Mouse (Mus musculus): ENCODE measurements at regions not wholly inside any gene's neighbourhood (a gene's known extent, or its start where the extent isn't known, plus 50 kb on each side); places are given as distances from the start of the nearest gene placed in this dataset.

DNA sequence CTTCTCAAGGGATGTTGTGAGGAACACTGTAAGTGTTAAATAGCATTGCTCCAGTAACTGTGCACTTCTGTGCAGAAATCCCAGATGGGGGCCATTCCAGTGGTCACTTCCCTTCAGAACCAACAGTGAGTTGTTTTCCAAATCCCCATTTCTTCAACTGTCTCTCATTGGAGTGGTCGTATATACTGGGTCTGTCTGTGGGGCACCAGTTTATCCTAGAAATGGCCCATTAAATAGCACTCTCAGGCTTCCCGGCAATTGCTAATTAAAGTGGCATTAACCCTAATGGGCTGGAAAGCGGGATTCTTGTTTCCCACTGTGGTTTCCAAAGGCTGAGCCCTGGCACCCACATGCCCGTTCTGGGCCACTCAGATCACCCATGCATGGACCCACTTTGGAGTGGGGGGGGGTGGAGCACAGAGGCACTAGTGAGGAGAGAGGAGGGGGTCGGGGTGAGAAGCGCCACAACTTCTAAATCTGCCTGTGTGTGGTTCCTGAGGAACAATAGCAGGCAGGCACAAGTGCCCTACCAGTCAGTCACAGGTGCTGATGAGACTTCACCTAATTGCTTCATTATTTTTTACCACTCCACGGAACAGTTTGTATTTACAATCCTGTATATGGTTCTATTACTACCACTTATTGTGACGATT, 78.1 kb downstream of the Fam204a start:
- no peak for DNase-seq

DNA sequence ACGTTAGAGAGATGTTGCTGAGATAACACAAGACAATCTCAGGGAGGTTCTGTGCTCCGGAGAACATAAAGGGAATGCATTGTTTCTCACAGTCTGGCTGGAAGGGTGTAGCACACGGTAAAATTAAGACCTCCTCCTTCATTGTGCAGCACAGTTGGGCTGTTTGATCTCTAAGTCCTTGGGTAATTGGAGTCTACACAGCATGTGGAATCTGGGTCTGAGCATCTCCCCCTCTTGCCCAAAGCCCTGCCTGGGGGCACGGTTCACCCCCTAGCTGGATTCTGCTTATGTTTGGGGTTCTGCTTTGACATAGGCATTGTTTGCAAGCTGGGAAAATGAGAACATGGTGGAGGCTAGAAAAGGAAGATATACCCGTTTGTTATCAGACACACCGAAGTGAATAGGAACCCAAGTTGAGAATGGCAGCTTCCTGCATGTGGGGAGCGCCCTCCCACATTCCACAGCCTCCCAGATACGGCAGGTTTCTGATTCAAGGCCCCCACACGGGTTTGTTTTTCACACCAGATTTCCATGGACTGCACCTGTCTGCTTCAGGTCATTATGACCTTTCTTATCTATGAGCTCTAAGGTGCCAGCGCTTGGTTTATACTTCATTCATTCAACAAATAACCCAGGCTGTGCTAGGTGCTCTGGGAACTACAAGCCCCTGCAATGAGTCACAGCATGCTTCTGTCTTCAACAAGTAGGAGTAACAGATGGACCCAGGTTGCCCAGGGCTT, 79.9 kb downstream of the Fam204a start:
- DNase-seq, result no peak

DNA sequence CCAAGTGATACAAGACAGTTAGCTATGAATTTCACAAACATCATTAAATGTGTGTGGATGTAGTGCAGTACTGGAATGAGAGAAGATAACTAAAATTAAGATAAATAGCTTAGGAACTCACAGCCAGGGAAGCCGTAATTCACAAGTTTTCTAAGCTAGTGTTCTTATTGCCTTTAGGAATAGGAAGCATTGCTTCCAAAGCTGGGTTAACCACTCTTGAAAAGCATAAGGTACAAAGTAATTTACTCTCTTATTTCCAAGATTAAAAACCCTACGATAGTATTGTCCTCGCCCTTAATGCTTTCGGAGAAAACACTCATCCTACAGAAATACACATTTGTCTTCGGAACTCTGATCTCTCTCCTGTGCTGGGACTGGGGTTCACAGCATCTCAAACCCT, 81.3 kb downstream of the Fam204a start:
- no peak for DNase-seq

DNA sequence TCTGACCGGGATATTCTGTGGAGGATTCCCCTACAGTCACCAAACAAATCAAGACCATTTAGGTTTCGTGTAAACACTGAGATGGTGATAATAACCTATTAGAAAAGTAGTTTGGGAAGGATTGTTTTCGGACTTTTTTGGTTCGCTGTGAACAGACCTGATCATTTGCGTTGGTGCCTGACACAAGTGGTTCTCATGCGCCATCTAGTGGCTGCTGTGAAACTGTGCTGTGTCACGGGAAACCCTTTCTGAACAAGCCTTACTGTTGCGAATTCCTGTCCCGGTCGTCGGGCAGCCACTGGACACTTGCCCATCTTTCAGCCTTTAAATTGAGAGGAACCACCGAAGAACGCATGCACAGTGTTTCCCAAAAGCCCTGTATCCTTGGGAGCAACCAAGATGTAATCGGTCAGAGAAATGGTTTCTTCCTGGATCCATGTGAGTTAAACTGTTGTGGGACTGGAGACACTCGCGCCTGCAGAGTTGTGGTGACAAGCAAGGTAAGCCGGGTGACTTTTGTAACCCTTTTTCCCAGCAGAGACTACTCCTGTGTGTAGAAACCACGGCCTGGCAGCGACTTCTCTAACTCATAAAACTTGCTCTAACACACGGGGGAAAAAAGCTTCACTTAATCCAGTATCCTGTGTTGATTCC, 82.0 kb downstream of the Fam204a start:
- peak; percentile 73 for DNase-seq

DNA sequence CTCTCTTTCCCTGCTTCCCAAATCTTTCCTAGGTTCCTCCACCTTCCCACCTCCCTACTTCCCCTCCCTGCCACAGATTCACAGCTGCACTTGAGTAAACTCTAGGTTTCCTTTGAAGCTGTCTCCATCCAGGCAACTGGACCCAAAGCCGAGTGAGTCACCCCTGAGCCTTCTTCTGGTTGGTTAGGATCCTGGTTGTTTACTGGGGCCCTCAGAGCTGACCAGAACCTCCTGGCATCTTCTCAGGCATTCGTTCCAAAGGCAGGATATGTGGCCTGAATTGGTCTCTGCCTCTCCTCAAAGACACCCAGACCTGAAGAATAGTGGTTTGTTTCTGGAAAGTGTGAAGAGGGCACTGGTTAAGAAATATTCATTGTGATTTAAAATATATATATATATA, 87.6 kb downstream of the Fam204a start:
- DNase-seq, result no peak

DNA sequence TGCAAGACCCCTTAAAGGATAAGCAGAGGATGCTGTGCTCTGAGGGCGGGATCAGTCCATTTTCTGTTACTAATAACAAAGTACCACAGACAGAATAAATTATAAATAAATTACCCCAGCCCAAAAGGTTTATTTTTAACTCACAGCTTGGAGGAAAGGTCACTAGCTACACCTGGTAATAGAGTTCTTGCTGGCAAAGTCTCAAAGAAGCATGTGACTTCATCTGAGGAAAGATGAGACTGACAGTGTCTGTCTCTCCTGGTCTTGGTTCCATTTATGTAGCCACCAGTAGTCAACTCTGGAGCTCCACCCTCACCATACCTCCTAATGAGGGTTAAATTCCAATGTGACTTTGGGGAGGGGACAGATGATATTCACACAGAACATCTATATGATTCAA, 90.0 kb downstream of the Fam204a start:
- DNase-seq, result no peak

DNA sequence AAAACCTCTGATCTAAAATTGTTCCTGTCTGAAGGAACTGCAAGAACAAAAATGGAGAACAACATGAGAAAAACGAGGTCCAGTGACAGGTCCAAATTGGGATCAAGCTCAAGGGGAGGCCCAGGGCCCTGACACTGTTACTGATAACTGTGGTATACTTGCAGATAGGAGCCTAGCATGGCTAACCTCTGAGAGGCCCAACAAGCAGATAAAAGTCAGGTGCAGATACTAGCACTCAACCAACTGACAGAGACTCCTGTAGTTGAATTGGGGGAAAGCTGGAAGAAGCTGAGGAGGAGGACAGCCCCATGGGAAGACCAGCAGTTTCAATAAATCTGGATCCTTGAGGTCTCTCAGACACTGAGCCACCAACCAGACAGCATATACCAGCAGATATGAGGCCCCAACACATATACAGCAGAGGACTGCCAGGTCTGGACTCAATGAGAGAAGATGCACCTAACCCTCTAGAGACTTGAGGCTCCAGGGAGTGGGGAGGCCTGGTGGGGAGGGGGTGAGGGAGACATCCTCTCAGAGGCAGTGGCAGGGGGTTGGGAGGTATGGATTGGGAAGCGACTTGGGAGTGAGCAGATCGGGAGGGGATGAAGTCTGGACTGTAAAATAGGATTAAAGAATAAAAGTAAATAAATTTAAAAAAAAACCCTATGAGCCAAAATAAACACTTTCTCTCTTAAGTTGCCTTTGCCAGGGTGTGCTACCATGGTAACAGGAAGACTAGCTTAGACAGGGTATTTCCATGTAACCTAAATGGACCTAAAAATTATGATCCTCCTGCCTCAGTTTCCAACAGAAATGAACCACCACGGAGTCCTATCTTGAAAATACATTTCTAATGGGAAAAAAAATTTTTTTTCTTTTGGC, 91.8 kb downstream of the Fam204a start:
- no peak for DNase-seq

DNA sequence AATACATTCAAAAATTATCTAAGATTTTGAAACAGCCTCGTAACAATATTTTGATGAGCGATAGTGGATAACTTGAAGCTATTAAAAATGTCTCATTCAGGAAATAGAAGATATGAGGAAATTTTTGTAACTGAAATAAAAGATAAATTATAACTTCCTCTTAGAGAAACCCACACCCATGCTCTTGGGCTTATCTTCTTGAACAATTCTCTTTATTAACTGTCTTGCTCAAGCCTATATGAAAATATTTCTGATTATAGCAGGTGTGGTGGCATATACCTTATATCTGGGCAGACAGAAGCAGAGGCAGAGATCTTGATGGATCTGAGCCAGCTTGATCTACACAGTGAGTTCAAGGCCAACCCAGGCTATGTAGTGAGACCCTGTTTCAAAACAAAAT, 96.9 kb downstream of the Fam204a start:
- no peak for DNase-seq

DNA sequence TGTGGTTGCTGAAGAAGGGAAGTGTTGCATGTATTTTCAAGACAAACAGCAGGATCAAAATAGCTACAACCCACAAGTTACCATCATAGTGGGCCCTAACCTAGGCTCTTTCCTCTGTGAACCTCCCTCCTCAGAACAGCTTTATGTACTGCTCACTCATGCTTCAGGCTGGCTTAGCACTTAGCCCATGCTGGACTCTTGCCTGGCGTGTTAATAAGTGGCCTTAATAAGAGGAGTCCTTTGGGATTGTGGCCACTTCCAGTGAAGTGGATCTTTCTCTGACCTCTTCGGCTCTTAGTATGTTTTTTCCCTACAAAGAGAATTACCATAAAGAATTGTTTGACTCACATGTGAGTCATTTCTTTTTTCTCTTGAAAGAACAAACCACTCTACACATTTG, 101.9 kb downstream of the Fam204a start:
- DNase-seq, result no peak

DNA sequence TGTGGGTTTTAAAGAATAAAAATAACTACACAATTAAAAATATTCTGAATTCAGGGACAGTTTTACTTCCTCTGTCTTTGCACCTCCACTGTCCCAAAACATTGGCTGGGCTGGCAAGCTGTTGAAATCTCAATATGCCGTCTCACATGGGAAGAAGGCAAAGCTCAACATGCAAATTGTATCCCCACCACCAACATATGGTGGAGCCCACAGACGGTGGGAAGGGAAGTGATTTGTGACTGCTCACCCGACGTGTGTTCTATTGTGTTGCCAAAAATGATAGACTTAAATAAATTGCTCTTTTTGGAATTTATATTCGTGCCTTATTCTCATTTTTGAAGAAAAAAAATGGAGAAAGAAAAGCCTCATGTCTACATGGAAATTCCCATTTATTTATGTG, 105.6 kb downstream of the Fam204a start:
- no peak for DNase-seq

DNA sequence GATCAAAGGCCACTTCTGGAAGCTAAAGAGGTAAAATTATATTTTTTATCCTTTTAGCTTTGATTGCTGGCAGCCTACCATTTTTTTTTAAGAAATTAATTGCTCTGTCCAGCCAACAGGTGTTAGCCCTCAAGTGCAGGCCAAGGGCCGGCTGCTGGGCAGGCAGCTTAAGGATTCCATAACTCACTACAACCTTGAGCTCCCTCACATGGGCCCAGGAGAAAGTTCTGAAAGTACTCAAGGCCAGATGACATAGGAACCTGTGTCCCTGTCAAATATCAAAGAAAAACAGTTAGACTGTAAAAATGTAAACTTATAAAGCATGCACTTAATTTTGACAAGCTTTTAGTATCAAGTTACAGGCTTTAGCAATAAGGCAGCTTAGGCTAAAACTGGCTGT, 107.5 kb downstream of the Fam204a start:
- DNase-seq, result no peak

DNA sequence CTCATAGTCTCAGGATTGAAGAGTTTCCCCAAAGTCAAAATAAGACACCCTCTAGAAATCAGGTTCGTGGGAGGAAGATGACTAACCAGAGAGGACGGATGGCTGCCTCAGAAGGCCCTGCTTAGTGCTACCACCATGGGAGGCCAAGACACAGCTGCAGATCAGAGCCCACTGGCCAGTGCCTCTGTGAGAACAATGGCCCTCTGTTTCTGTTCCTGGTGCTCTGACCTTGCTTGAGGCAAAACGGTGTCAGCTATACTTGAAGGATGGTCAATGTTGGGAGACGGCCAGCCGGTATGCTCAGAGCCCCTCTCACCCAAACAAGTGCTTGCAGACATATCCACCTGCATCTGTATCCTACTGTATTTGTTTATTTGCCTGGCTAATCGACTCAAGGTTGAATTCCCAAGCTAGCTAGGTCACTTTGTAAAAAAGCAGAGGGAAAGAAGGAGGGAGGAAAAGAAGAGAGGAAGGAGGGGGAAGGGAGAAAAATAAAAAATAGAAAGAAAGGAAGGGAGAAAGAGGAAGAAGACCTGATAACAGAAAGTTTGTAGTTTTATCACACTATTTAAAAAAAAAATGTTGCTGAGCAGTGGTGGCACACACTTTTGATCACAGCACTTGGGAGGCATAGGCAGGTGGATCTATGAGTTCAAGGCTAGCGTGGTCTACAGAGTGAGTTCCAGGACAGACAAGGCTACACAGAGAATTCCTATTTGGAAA, 112.7 kb downstream of the Fam204a start:
- no peak for DNase-seq

DNA sequence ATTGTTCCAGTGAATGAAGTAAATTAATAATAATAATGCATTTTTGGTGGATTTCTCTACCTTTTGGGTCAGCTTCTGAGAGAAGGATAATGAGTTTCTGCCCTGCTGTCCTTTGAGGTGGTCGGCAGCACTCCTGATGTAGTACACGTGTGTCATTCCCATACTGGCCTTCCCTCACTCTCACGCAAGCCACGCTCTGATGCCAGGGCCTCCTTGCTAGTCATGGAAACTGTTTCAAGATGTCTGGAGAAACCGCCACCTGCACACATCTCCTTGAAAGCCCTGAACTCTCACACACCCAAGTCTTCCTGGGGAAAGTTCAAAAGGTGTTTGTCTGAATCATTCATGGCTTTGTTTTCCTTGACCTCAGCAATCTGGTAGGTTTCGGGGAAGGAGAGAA, 116.2 kb downstream of the Fam204a start:
- no peak for DNase-seq

DNA sequence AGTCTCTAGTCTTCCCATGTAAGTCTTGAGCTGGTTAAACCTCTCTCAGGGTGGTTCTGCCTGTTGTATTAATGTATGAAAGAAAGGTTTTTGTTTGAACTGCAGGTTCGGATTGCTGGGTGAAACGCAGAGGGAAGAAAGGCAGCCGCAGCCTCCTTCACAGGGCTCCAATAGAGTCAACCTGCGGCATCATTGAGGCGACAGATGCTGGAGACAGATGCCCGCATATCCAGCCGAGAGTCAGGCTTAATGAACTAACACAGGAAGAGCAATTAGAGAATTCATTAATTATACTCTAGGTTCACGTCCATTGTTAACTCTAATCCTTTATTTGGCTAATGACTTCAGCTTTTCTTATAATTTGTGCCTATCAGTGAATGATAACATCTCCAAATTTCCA, 117.0 kb downstream of the Fam204a start:
- DNase-seq, result no peak

DNA sequence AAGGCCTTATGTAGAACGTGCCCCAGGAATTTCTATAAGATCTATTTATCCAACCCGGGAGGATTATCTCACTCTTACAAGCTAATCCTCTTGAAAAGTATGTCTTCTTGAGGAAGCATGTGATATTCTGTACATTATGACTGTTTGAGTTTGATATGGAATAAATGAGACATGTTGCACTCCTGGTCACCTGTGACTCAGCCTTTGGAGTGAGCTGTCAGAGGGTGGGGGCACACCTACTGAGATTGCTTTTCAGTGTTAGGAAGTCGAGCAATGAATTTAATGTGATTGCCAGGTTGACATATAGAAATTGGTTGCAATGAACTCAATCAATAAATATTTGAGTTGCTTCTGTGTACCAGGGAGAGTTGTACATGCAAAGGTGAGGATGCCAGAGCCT, 128.6 kb downstream of the Fam204a start:
- no peak for DNase-seq

DNA sequence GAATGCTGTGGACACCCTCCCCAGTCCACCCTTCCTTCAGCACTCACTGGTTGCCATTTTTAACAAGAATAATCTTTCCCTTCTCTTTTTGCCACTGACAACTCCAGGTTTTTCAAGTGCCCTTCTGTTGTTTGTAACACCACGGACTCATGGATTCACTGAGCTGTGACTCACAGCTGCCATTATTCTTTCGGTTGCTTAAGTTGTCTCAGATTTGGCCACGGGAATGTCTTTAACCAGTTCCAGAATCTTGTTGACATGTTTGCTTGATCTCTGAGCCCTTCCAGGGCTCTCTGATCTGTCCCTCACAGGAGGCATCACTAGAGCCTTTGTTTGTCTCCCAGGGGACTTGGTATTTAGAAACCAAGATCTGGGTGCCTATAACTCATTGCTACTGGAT, 131.5 kb upstream of the Rab11fip2 start:
- no peak for DNase-seq

DNA sequence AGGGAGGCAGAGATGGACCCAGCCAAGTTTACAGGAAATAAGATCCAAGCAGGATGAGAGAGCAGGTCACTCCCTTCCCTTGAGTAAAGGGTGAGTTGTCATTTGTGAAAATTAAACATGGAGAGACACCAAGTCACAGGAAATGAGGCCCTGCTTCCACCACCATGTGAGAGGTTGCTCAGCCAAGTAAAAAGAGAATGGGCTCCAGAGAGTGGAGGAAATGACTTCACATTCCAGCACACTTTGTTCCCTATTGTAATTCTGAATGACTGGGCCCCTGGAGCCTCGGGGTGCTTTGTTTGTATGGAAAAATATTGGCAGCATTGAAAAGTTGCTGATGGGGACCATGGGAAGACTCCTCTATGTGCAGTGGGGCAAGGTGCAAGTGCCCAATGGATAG, 129.9 kb upstream of the Rab11fip2 start:
- DNase-seq, result no peak

DNA sequence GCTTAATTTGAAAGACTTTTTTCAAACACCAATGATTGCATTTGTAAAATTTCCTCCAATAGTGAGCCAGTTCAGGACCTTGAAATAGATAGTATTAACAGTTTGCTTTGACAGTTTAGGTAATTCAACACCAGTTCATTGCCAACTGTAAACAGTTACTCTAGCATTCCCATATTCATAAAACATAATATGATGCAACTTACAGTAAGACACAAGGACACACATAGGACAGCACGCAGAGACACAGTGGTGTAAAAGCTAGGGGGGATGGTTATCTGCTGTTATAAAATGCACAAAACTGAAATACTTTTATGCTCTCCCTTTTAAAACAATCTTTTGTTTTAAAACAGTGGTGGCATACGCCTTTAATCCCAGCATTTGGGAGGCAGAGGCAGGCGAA, 122.7 kb upstream of the Rab11fip2 start:
- DNase-seq, result no peak

DNA sequence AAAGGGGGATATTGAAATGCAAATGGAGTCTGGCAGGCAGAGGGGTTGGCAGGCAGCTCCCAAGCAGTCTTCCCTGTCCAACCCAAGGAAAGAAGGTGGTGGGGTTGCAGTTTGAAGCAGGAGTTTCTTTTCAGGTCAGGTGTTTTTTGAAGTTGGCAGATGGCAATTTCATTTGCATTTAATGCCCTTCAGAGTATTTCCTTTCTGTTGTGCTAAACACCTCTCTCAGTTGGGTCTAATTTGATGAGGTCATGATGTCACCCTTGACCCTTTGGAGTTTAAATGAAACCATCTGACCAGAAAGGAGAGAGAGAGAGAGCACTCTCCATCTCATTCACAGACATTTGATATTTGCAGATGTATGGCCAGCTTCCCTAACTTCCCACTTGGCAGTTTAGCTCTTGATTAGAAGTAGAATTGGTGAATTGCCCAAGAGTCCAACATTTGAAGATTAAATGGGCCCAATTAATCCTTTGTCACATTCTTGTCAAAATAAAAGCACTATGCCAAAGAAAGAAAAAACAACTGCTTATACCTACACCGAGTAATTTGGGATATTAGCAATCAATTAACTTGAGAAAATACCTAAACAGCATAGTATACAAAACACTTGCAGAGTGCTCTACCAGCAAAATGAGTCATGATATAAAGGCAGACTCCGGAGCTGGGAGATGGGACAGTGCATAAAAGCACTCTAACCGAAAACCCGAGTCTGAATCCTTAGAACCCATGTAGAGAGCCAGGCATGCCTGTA, 111.8 kb upstream of the Rab11fip2 start:
- DNase-seq, result no peak

DNA sequence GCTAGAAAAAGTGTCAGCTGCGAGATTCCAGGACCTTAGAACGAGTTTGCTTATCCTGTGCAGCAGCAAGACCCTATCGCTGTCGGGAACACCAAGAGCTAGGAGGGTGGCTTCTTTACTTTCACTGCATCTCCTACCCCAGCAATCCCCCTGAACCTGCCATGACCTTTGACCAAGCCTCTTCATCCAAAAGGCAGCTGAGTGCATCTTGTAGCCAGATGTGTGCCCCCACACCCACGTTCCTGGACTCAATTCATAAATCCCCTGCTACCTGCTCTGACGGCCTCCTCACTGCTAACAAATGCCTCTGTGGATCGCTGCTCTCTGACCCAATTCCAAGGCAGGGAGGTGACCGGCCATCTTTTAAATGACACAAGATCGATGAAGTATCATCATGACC, 107.7 kb upstream of the Rab11fip2 start:
- DNase-seq, result no peak

DNA sequence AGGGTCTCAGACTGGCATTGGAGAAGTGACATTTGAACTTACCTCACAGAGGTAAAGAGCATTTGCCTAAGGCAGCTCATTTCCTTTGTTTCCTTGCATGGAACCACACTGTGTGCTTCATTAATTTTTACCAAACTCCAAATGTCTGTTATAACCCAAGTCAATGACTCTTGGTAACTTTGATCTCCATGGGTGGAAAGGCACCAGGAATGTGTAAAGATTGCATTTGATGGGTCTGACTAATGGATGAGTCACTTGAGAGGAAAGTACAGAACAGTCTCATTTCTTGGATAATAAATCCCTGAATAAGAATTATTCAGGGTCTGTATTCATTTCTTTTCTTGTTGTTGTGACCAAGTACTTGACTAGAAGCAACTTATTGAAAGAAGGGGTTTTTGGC, 97.3 kb upstream of the Rab11fip2 start:
- no peak for DNase-seq

DNA sequence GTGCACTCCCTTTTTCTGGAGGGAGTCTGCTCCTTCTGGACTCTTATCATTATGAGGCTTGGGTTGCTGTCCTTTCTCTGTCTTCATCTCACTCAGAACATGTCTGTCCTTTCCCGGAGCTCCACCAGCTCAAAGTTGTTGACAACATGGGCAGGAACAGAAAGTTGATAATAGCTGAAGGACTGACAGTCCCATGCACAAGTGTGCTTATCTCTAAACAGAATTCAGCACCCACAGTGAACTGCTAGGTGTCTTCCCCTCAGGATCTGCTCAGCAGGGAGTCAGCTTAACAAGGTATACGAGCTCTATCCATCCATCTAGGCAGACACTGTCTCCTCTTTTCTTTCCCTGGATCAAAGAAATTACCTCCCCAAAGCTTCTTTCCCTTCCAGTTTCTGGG, 89.2 kb upstream of the Rab11fip2 start:
- DNase-seq, result no peak

Data from kidney, adult 18-20 months (tissue).